Mouse (Mus musculus) common myeloid progenitor, adult 5-6 weeks (primary cell): ENCODE measurements around the gene Dcaf7. TPM values are rescaled to one million over a fixed set of nuclear protein-coding genes. Genes with fewer than 3 reads are reported as not detected.
"Not testable (repeated sequence)": the region's sequence is repeated elsewhere in the genome, so short reads cannot be mapped to it uniquely, and the experiment has no call there.

ENCODE experiments used
- ATAC-seq: replicated peaks from 2 replicates; pipeline ENCODE4 v1.8.0; 2016; ENCODE audit warnings: low read depth, mild to moderate bottlenecking, moderate TSS enrichment, inconsistent platforms; ENCODE audit not compliant: poor library complexity, severe bottlenecking
- total RNA-seq: library from RNA; stranded (forward); fragments of 200-1000, 187-1606 nt; gene quantifications from 2 replicates; pipeline ENCODE4 v1.2.3, GENCODE M21; 2017

The Dcaf7 gene
- total RNA-seq, 1 experiment from 2014 or later = 68.3 TPM

- peak; percentile 43 for ATAC-seq
Observed at GRCm38 (mm10) chr11:106037418-106037751, 713 bp downstream of the Dcaf7 start.

DNA sequence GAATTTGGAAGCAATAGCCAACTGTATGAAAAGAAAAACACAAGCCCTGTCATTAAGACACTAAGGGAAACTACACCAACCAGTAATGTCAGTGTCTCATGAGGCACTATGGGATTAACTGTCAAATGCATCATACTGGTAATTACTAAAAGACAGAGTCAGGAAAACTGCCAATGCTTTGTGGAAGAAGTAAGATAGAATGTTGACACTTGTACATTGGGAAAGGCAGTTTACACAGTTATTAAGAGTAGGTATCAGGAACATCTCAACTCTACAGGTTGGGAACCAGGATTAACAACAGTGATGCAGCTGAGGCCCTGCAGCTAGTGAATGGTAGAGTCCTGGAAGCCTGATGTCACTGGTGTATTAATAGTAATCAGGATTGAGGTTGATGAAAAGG is 7.7 kb downstream of the Dcaf7 start:
- ATAC-seq = no peak

DNA sequence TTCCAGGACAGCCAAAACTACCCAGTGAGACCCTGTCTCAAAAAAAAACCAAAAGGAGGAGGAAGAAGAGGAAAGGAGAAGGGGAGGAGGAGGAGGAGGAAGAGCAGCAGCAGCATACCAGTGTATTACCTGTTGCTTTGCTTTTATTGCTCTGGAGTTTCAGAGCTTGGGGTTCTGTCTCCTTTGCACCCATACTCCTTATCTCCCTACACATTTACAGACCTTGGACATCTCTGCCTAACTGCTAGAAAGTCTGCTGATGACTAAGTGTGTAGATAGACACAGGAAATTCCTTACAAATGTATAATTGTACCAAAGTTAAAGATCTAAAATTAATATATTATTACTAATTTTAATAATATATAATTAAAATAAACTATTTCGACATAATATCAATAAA is 8.6 kb downstream of the Dcaf7 start:
- ATAC-seq = no peak

DNA sequence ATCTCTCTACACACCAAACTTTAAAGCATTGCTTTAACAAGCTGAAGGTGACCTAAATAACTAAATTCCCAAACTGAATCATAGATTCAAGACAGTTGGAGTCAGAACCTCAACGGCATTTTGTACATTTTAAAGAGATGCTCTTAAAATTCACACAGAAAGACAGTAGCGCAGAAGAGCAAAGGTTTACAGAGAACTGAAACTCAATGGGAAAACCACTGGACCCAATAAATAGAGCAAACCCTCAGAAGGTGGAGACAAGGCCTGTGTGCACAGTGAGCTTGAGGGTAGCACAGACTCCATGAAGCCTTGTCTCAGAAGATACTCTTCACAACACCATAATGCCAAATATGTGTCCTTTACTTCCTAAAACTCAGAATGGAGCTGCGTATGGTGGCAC is 9.1 kb downstream of the Dcaf7 start:
- ATAC-seq = no peak

- no peak for ATAC-seq
Observed at GRCm38 (mm10) chr11:106046584-106046983, 9.9 kb downstream of the Dcaf7 start.

DNA sequence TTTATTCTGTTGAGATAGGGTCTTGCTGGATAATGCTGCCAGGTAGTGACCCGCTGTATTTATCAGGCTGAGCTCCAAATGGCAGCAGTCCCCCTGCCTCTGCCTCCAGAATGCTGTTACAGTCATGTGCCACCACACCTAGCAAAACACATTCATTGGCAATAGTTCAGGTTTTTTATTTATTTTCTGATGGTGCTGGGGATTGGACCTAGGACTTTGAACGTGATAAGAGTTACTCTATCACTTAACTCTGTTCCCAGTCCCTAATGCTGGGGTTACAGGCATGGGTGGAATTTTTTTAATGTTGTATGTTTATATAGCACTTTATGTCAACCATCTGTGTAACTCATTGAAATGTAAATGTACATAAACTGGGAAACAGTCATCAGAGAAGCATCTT is 17.2 kb downstream of the Dcaf7 start:
- no peak for ATAC-seq

DNA sequence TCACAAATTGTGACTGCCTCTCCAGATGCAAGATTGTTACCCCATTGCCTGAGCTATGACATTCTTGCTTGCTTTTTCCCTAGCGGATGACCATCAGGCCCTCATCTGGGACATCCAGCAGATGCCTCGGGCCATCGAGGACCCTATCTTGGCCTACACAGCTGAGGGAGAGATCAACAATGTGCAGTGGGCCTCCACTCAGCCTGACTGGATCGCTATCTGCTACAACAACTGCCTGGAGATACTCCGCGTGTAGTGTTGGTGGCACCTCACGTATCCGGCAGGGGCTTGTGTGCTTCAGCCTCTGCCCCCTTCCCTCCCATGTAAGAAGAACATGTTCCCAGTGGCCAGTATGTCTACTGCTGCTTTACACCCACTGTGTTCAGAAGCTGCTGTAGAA is 17.9 kb downstream of the Dcaf7 start:
- ATAC-seq = no peak

- ATAC-seq = no peak
Observed at GRCm38 (mm10) chr11:106055341-106055740, 18.7 kb downstream of the Dcaf7 start.

- peak; percentile 85 for ATAC-seq
Observed at GRCm38 (mm10) chr11:106056819-106057491, 20.3 kb downstream of the Dcaf7 start.

GRCm38 (mm10) chr11:106058020-106058419 is 21.3 kb downstream of the Dcaf7 start:
- no peak for ATAC-seq

GRCm38 (mm10) chr11:106060549-106060948 is 23.9 kb downstream of the Dcaf7 start:
- no peak for ATAC-seq

DNA sequence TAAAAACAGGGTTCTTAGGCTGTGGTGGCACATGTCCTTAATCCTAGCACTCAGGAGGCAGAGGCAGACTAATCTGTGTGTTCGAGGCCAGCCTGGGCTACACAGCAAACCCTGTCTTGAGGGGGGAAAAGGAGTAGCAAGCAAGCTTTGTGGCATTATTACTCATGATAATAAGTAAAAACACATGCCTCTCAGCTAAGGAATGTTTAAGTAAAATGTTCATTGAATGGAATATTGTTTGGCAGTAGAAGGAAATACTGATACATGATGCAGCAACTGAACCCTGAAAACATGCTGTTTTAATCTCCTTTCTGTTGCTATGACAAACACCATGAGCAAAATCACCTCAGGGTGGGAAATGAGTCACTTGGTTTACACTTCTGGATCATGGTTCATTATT is 24.6 kb downstream of the Dcaf7 start:
- ATAC-seq = no peak

GRCm38 (mm10) chr11:106063756-106064155 is 27.1 kb downstream of the Dcaf7 start:
- no peak for ATAC-seq

DNA sequence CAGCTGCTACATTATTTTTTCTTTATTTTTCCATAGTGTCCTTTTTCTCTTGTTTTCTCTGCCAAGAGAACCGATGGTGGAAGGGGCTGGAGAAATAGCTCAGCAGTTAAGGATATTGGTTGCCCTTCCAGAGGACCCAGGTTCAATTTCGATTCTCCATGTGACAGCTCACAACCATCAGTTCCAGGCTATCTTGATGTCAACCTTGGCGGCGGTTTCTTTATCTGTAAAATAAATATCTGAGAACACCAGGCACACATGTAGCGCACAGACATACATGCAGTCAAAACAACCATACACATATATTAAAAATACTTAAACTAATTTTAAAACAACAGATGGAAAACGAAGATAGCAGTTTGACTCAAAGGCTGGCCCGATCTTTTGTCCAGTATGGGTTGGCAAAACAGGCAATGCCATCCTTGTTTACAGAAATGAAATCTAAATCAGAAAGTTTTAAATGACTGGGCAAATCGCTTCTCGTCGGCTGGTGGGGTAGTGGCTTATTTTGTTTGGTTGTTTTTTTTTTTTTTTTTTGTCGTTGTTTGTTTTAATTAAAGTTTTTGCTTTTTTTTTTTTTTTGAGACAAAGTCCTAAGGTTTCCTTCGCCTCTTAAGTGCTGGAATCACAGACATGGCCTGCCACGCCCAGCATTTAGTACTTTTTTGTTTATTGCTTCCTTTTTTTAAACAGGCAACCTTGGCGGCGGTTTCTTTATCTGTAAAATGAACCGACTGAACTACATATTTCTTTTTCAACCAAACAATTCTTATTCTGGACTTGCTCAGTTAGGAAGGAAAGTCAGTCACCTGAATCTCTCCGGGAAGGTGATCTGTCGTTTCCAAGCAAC is 28.6 kb downstream of the Dcaf7 start:
- peak; percentile 14; the same call in 1 of the 2 replicates for ATAC-seq

DNA sequence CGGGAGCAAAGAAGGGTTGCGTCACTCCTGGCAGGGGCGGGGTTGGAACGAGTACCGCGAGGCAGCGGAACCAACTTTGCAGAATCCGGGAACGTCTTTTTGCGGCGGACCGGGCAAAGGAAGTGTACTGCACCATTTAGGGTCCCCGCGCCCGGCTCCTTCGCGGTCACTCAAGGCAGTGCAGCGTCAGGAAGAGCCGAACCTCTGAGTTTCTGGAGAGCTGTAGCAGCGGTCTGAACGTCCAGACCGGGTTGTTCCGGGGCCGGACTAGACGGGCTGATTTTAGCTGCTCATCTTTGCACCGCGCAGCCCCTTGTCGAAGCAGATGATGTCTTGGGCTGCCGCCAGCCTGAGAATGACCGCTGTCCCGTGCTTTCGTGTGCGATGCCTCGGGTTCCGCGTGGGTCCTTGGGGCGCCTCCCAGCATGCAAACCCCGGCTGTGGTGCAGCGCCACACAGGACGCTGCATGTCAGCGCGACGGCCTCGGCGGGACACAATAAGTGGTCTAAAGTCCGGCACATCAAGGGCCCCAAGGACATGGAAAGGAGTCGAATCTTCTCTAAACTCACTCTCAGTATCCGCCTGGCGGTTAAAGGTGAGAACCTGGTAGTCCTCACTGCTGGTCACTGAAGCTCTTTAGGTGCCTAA is 29.4 kb downstream of the Dcaf7 start, which contains the start of gene Taco1:
TSS of gene Taco1 (plus strand) at position 139 of the 649 bp plus-strand sequence.
- ATAC-seq = peak; percentile 98

- ATAC-seq = not testable (repeated sequence)
Observed at GRCm38 (mm10) chr11:106066616-106067015, 29.9 kb downstream of the Dcaf7 start.

DNA sequence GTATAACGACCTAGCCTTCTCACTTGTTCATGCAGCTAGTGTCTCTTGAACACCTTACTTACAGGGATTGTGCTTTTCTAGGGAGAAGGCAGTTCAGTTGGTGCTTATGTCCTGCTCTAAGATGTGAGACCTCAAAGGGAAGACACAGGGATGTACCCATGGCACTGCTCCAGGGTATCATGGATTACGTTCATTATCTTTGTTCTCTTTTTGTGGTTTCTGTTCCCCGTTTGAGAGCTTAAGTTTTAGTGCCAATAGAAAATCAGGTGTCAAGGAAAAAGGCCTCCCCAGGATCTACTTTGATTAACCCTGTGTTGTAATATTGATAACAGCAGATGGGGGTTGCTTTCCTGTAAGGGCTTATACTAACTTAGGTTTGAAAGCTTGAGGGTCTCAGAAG is 37.1 kb downstream of the Dcaf7 start:
- no peak for ATAC-seq

DNA sequence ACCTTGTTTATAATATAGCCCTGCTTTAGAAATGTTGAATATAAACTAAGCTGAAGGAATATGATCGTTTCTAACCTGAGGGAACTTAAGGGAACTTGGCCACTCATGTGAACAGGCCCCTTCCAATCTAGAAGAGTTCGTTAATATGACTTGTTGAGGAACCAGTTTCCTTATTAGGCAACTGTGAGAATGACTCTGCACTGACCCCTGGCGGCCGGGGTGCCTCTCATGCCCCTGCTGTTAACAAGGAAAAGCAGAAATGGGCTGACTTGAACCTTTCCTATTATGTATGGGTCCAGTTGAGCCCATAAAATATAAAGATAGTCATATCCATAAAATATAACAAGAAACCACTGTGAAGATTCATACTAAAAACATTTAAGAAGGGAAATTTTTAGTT is 39.6 kb downstream of the Dcaf7 start:
- peak; percentile 95 for ATAC-seq

GRCm38 (mm10) chr11:106083708-106084701 is 47.3 kb downstream of the Dcaf7 start, which contains the start of gene Map3k3:
Map3k3 (plus strand) TSS chr11:106084613.
- ATAC-seq = peak; percentile 97
